Mouse (Mus musculus) lung, embryonic 16.5 days (tissue): ENCODE results near the gene Zfhx3. TPM values are rescaled to one million over a fixed set of nuclear protein-coding genes. Genes with fewer than 3 reads are reported as not detected.

ENCODE experiments used
- ATAC-seq: fragments of 200-750 bp; cut with Nextera tagmentation; 2 replicates; pipeline ENCODE4 v1.8.0; 2017; ENCODE audit warnings: low read depth, mild to moderate bottlenecking, moderate library complexity
- H3K27ac ChIP-seq: fragments of 300-500 bp; sonication (generic); 2 replicates; pipeline ENCODE4 v1.5.1; 2014; ENCODE audit warnings: mild to moderate bottlenecking, control low read depth, low read length
- H3K27me3 ChIP-seq: fragments of 300-500 bp; sonication (generic); 2 replicates; pipeline ENCODE4 v1.6.1; 2014; ENCODE audit warnings: low read depth, low read length, mixed read lengths; ENCODE audit not compliant: control insufficient read depth, insufficient read depth
- H3K36me3 ChIP-seq: fragments of 300-500 bp; sonication (generic); 2 replicates; pipeline ENCODE4 v1.6.1; 2014; ENCODE audit warnings: low read length; ENCODE audit not compliant: control insufficient read depth, insufficient read depth
- H3K4me1 ChIP-seq: fragments of 300-500 bp; sonication (generic); replicated peaks from 2 replicates; pipeline ENCODE4 v1.6.1; 2014; ENCODE audit warnings: low read length, mixed read lengths; ENCODE audit not compliant: control insufficient read depth, insufficient read depth
- H3K4me2 ChIP-seq: fragments of 300-500 bp; sonication (generic); 2 replicates; pipeline ENCODE4 v1.6.1; 2014; ENCODE audit warnings: low read depth, low read length, control low read depth
- H3K4me3 ChIP-seq: fragments of 300-500 bp; sonication (generic); 2 replicates; pipeline ENCODE4 v1.5.1; 2014; ENCODE audit warnings: mild to moderate bottlenecking, low read length, control low read depth
- H3K9ac ChIP-seq: fragments of 300-500 bp; sonication (generic); 2 replicates; pipeline ENCODE4 v1.6.1; 2014; ENCODE audit warnings: low read length, control low read depth
- H3K9me3 ChIP-seq: fragments of 300-500 bp; sonication (generic); 2 replicates; pipeline ENCODE4 v1.6.1; 2016; ENCODE audit warnings: low read length; ENCODE audit not compliant: control insufficient read depth
- WGBS: fragments of 180-500 bp; shearing (Covaris S2); extraction: QIAGEN DNeasy Blood & Tissue Kit; methylation state at CpG from one replicate; pipeline ENCODE4 v1.1.7; 2014; 5-methylcytosine and 5-hydroxymethylcytosine counted together
- polyA plus RNA-seq: library from polyadenylated mRNA; unstranded; fragments of >200 nt; fragmentation: Nextera tagmentation; extraction: Ambion mirVana; gene quantifications from 2 replicates; pipeline ENCODE4 v1.2.1, GENCODE M21; 2015

Gene Zfhx3
- polyA plus RNA-seq, 1 experiment from 2014 or later, result 12.7 TPM

DNA sequence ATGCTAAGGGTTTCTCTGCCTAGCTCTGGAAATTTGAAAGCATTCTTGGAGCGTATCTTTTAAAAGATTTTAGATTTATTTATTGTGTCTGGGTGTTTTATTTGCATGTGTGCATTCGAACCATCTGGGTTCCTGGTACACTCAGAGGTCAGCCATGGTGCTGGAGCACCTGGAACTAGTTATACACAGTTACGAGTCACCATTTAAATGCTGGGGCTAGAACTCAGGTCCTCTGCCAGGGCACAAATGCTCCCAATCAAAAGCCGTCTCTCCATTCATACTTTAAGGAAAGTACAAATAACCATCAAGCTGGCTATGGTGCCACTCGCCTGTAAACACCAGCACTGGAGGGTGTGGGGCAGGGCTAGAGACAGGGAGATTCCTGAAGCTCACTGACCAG, 1047.4 kb downstream of the Zfhx3 start:
- H3K4me3 ChIP-seq, result no peak overlapping the region
- no peak for ATAC-seq
- WGBS, result 74% methylated on average over 5 of the region's 5 CpGs
- no peak overlapping the region for H3K9ac ChIP-seq
- no peak overlapping the region for H3K27ac ChIP-seq
- H3K27me3 ChIP-seq, result no peaks in the 10 kb centered on the region
- H3K4me2 ChIP-seq, result no peak overlapping the region
- no peaks in the 10 kb centered on the region for H3K9me3 ChIP-seq
- H3K36me3 ChIP-seq, result no peaks in the 10 kb centered on the region
- 0 out of 2 replicates have a peak, but pooled peaks cover 3% of the 10 kb centered on the region for H3K4me1 ChIP-seq

DNA sequence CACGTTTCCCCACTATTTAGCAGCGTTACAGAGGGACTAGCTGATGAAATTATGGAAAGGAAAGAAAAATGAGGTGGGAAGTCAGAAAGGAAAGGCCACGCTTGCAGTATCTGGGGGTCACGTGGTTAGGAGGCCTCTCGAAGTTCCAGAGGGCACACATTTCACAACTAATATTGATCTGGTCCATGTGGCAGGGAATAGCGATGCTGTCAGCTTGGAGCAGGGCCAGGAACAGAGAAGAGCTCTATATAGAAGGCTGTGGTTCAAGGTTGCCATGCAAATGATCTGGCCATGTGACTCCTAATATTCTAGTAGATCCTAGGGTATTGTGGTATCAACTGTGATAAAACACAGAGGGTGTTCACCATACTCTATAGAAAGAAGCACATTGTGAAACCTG, 1048.1 kb downstream of the Zfhx3 start:
- Histone ChIP-seq H3K27me3 (no peaks in the 10 kb centered on the region), H3K27ac (no peak overlapping the region), H3K4me1 (0 out of 2 replicates have a peak, but pooled peaks cover 3% of the 10 kb centered on the region), H3K36me3 (no peaks in the 10 kb centered on the region), H3K9ac (no peak overlapping the region), H3K4me3 (no peak overlapping the region), H3K9me3 (no peaks in the 10 kb centered on the region), H3K4me2 (no peak overlapping the region)
- ATAC-seq, result peak; percentile 59; the same call in 1 of the 2 replicates
- 37% methylated on average over 6 of the region's 6 CpGs for WGBS

- H3K4me1 ChIP-seq, result 0 out of 2 replicates have a peak, but pooled peaks cover 3% of the 10 kb centered on the region
- WGBS, result 85% methylated on average over 5 of the region's 5 CpGs
- H3K36me3 ChIP-seq, result no peaks in the 10 kb centered on the region
- H3K4me2 ChIP-seq, result no peak overlapping the region
- H3K4me3 ChIP-seq, result no peak overlapping the region
- H3K27ac ChIP-seq, result no peak overlapping the region
- no peaks in the 10 kb centered on the region for H3K27me3 ChIP-seq
- H3K9ac ChIP-seq, result no peak overlapping the region
- no peak for ATAC-seq
- H3K9me3 ChIP-seq, result no peaks in the 10 kb centered on the region
Measured at GRCm38 (mm10) chr8:108991395-108991794, 1049.0 kb downstream of the Zfhx3 start.

DNA sequence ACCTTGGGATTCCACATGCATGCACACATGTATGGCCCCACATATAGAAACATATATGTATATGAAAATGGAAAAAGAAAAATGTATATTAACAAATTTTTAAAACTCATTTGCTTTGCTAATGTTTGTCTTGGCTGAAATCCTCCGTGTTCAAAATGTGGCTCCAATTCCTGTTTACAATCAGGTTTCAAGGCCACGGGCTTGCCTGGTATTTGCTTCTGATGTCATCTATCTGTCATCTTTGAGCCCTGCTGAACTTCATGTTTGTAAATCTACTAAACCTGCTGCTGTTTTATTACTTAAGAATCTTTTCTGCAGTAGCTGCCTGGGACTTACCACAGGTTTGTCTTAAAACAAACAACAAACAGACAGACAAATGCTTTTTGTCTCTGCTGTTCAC, 1051.3 kb downstream of the Zfhx3 start:
- 26% methylated on average over 2 of the region's 2 CpGs for WGBS
- H3K4me3 ChIP-seq, result no peak overlapping the region

GRCm38 (mm10) chr8:108994187-108994586, 1051.7 kb downstream of the Zfhx3 start:
- Histone ChIP-seq H3K4me2 (no peak overlapping the region), H3K4me3 (no peak overlapping the region), H3K9ac (no peak overlapping the region), H3K27ac (no peak overlapping the region), H3K36me3 (no peaks in the 10 kb centered on the region), H3K4me1 (0 out of 2 replicates have a peak, but pooled peaks cover 3% of the 10 kb centered on the region), H3K9me3 (no peaks in the 10 kb centered on the region), H3K27me3 (no peaks in the 10 kb centered on the region)
- ATAC-seq, result no peak
- WGBS, result 53% methylated on average over 2 of the region's 2 CpGs

More for the DNA sequence above, 1051.3 kb downstream of the Zfhx3 start:
- Histone ChIP-seq H3K9ac (no peak overlapping the region), H3K4me1 (0 out of 2 replicates have a peak, but pooled peaks cover 3% of the 10 kb centered on the region), H3K27me3 (no peaks in the 10 kb centered on the region), H3K27ac (no peak overlapping the region), H3K9me3 (no peaks in the 10 kb centered on the region), H3K4me2 (no peak overlapping the region), H3K36me3 (no peaks in the 10 kb centered on the region)
- no peak for ATAC-seq

GRCm38 (mm10) chr8:108994880-108995279, 1052.4 kb downstream of the Zfhx3 start:
- H3K9me3 ChIP-seq, result no peaks in the 10 kb centered on the region
- H3K36me3 ChIP-seq, result no peaks in the 10 kb centered on the region

DNA sequence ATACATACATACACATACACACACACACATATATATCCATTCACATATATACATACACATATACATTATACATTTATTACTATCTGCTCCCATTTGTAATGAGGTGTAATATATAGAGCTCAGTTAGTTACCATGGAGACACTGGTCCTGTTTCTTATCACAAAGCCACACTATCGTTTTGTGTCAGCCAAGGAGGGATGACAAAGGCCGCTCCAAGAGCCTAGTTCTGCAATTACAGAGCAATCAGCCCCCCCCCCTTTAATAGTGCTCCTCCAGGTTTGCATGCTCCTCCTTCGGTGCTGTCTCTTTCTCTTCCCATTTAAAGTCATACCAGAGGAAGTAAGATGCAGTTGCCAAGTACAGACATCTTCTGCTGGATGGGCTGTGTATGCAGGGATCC, 1054.9 kb downstream of the Zfhx3 start:
- no peaks in the 10 kb centered on the region for H3K36me3 ChIP-seq
- no peak for ATAC-seq
- H3K27ac ChIP-seq, result no peak overlapping the region
- H3K9me3 ChIP-seq, result no peaks in the 10 kb centered on the region
- H3K27me3 ChIP-seq, result no peaks in the 10 kb centered on the region
- 38% methylated on average over 3 of the region's 3 CpGs for WGBS
- H3K9ac ChIP-seq, result no peak overlapping the region
- no peaks in the 10 kb centered on the region for H3K4me1 ChIP-seq
- H3K4me2 ChIP-seq, result no peak overlapping the region
- no peak overlapping the region for H3K4me3 ChIP-seq

More at GRCm38 (mm10) chr8:108994880-108995279, 1052.4 kb downstream of the Zfhx3 start:
- Histone ChIP-seq H3K4me2 (no peak overlapping the region), H3K27ac (no peak overlapping the region), H3K4me3 (no peak overlapping the region), H3K27me3 (no peaks in the 10 kb centered on the region), H3K4me1 (0 out of 2 replicates have a peak, but pooled peaks cover 3% of the 10 kb centered on the region), H3K9ac (no peak overlapping the region)
- 89% methylated on average over 5 of the region's 5 CpGs for WGBS
- ATAC-seq, result no peak

GRCm38 (mm10) chr8:108999297-109000249, 1057.1 kb downstream of the Zfhx3 start:
- Histone ChIP-seq H3K4me2 (no peak overlapping the region), H3K4me3 (no peak overlapping the region), H3K4me1 (no peaks in the 10 kb centered on the region), H3K9me3 (no peaks in the 10 kb centered on the region), H3K36me3 (no peaks in the 10 kb centered on the region), H3K9ac (no peak overlapping the region), H3K27me3 (no peaks in the 10 kb centered on the region), H3K27ac (no peak overlapping the region)
- no peak for ATAC-seq
- 53% methylated on average over 15 of the region's 15 CpGs for WGBS

DNA sequence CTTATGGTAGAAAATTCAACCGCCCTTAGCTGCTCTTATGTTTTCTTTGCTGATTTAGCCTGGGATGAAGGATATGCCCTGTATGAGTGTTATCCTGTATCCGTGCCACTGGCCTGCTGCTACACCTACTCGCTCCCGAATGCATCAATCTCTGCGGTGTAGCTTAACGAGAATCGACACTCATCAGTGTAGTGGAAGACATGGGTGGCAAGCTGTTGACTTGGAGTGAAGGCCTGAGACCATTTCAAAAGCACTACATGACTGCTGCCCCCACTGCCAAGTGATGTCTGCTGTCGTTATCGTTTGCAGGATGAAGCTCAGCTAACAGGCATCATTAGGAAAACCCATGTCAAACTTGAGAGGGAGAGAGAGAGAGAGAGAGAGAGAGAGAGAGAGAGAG, 1058.6 kb downstream of the Zfhx3 start:
- Histone ChIP-seq H3K9ac (no peak overlapping the region), H3K4me3 (no peak overlapping the region), H3K27me3 (no peaks in the 10 kb centered on the region), H3K9me3 (no peaks in the 10 kb centered on the region), H3K4me1 (no peaks in the 10 kb centered on the region), H3K36me3 (no peaks in the 10 kb centered on the region), H3K27ac (no peak overlapping the region), H3K4me2 (no peak overlapping the region)
- ATAC-seq, result no peak
- WGBS, result 72% methylated on average over 9 of the region's 9 CpGs
